Mouse (Mus musculus): ENCODE measurements at regions not wholly inside any gene's neighbourhood (a gene's known extent, or its start where the extent isn't known, plus 50 kb on each side); places are given as distances from the start of the nearest gene placed in this dataset.

DNA sequence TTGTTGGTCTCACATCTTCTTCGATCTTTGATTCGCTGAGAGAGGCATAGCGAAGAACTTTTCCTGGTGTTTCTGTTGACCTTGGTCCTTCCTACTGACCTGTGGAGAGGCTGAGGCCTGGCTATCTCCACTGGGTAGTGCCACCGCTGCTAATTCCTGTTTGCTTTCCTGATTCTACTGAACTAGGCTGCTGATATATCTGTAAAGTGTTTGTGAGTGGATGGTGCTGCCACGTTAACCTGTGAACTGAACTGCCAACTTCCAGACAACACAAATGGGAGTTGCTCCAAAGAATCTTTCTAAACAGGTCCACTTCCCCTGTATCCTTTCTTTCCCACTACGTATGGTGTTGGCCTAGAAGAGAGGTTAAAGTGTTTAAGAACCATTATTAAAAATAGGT lies 78.0 kb upstream of the Akt3 start:
- DNase-seq (ENCODE audit: low read depth, low spot score): no peak

- no peak for DNase-seq (ENCODE audit: low read depth, low spot score)
Measured at GRCm38 (mm10) chr1:177323366-177323765, 65.4 kb upstream of the Akt3 start.

DNA sequence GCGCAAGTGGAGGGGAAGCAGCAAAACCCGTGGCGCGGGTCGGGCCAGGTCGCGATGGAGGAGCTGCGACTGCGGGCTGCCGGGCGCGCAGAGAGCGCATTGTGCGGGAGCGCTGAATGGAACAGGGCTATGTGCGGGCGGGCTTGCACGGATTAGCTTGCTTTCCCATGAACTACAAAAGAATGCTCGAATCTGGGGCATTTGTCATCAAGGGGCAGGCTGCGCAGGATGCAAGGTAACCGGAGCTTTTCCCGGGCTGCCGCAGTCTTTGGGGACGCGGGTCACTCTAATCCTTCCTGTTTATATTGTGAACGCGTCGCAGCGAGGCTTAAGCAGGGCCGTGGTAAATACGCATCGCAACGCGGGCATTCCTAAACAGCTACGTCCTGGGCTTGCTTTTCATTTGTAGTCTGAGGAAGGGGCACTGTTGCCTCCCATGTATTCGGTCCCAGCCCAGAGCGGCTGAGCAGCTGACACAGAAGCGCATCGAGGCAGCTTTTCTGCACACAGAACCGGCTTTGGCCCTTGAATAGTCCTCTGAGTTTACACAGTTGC lies 64.8 kb upstream of the Akt3 start:
- no peak for DNase-seq (ENCODE audit: low read depth, low spot score)

GRCm38 (mm10) chr1:177322307-177322685 lies 64.3 kb upstream of the Akt3 start:
- no peak for DNase-seq (ENCODE audit: low read depth, low spot score)

DNA sequence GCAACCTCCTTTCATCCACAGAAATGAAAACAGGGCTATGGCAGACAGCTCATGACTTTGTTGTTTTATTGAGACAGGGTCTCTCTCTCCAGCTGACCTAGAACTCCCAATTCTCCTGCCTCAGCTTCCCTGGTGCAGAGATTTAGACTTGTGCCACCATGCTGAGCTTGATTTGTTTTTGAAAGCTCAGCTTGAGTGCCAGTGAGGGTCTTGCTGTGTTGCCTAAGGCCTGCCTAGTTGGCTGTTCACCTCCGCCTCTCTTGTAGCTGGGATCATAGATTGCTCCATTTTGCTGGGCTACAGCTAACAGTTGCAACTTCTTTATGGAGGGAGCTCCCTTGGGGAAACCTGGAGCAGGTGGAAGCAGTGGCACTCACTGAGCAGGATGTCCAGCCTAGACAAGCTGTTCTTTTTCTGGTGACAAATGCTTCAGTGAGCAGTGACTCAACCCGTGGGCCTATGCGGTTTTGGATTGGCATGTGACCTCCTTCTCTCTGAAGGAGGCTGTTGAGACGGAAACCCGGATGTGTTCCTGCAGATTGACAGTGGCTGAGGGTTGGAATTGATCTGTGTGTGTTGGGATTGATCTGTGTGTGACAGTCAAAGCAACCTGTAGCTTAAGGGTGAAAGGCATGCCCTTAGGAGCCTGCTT lies 63.8 kb upstream of the Akt3 start:
- no peak for DNase-seq (ENCODE audit: low read depth, low spot score)

- DNase-seq (ENCODE audit: low read depth, low spot score): no peak
Measured at GRCm38 (mm10) chr1:177308213-177308872, 50.3 kb upstream of the Akt3 start.

All from embryo, embryonic 11.5 days (tissue).